28 mouse cellular contexts compared by ENCODE assay signal in the genomic region with DNA sequence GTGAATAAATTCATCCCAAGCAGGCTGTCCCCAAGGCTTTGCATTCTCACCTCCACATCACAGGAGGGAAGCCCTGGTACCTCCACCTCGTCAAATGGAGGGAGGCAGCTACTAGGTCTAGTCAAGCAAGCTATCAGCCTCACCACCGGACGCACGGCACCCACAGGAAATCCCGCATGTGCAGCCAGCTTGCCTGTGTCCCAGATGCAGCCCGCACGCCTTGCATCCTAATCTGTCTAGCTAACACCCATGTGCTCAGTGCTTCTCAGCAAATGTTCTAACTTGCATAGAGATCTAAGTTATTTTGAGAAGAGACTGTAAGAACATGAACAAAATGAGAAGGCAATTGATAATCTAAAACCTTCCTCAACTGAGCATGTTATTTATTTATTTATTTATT. TPM values are rescaled to one million over a fixed set of nuclear protein-coding genes. Genes with fewer than 3 reads are reported as not detected.
DNase-seq lines count a peak whose midpoint lies in the region; ATAC-seq lines count a peak whose summit lies in the region.
"Had no signal": no experiment of that assay in that cellular context is flagged by ENCODE, and none has a peak within 500 bp of the region (broad histone marks: within the 10 kb centered on the region; RNA-seq: fewer than 3 reads in every experiment).

No protein-coding gene starts in this region.

- H3K9ac ChIP-seq in forebrain, embryonic 11.5 days (ENCODE audit: low read length), result no peak overlapping the region
- H3K9ac ChIP-seq: forebrain, embryonic 13.5 days; hindbrain, embryonic 13.5 days; liver, embryonic 14.5 days; lung, embryonic 14.5 days; midbrain, embryonic 12.5 days; neural tube, embryonic 13.5 days had no signal

- H3K4me2 ChIP-seq in forebrain, embryonic 11.5 days (ENCODE audit: low read depth, low read length, severe bottlenecking), result no peak overlapping the region
- H3K4me2 ChIP-seq: forebrain, embryonic 13.5 days; heart, embryonic 11.5 days; hindbrain, embryonic 13.5 days; lung, embryonic 14.5 days; midbrain, embryonic 12.5 days; neural tube, embryonic 13.5 days had no signal

- no peak for DNase-seq in frontal cortex, postnatal 25 days (ENCODE audit: low spot score in 2 of 2)
- DNase-seq in right cerebral cortex, postnatal 14 days, result peak; percentile 46
- no peak for DNase-seq in right cerebral cortex, postnatal 25 days
- peak; percentile 19 for DNase-seq in naive thymus-derived CD4-positive, alpha-beta T cell, adult 2 months (ENCODE audit: low read depth)
- DNase-seq in forebrain, embryonic 11.5 days (ENCODE audit: low spot score), result no peak
- DNase-seq in adrenal gland, postnatal 14 days, result no peak
- DNase-seq: adrenal gland, postnatal 10 days; cerebellum, adult 11-12 months; cerebellum, postnatal 10 days; gastrocnemius, postnatal 25 days; heart, postnatal 36 days; kidney, adult 9 months; kidney, postnatal 10 days; layer of hippocampus, postnatal 36 days; liver; lung, embryonic 14.5 days; lung, postnatal 14 days had no signal

- peak; percentile 65; the same call in 1 of the 2 replicates for ATAC-seq in frontal cortex, adult (ENCODE audit: low TSS enrichment)
- ATAC-seq in forebrain, embryonic 11.5 days (replicated peaks; ENCODE audit: low FRiP score), result no peak
- ATAC-seq: forebrain, embryonic 13.5 days; intestine, embryonic 16.5 days had no signal

- no peak overlapping the region for H3K4me3 ChIP-seq in forebrain, embryonic 11.5 days (ENCODE audit: low read depth, low read length)
- H3K4me3 ChIP-seq: erythroblast, embryonic 14.5 days; forebrain, embryonic 13.5 days; hindbrain, embryonic 13.5 days; midbrain, embryonic 12.5 days; myocyte; neural tube, embryonic 13.5 days had no signal

- no peaks in the 10 kb centered on the region for H3K9me3 ChIP-seq in forebrain, embryonic 11.5 days (ENCODE audit: control insufficient read depth, low read length)
- H3K9me3 ChIP-seq: forebrain, embryonic 13.5 days; G1E; hindbrain, embryonic 13.5 days; midbrain, embryonic 12.5 days; neural tube, embryonic 13.5 days had no signal

- no peaks in the 10 kb centered on the region for H3K4me1 ChIP-seq in forebrain, embryonic 11.5 days (replicated peaks; ENCODE audit: control insufficient read depth, insufficient read depth, low read length)
- H3K4me1 ChIP-seq: hindbrain, embryonic 13.5 days; midbrain, embryonic 12.5 days; neural tube, embryonic 13.5 days had no signal

- no peaks in the 10 kb centered on the region for H3K36me3 ChIP-seq in forebrain, embryonic 11.5 days (ENCODE audit: control insufficient read depth, insufficient read depth, low read length)
- H3K36me3 ChIP-seq: G1E; hindbrain, embryonic 13.5 days; midbrain, embryonic 12.5 days; neural tube, embryonic 13.5 days had no signal

- 92% methylated on average over 7 of the region's 7 CpGs for WGBS in forebrain, embryonic 11.5 days

- H3K27me3 ChIP-seq in forebrain, embryonic 11.5 days (ENCODE audit: control insufficient read depth, insufficient read depth, low read length), result no peaks in the 10 kb centered on the region
- H3K27me3 ChIP-seq: forebrain, embryonic 13.5 days; hindbrain, embryonic 13.5 days; midbrain, embryonic 12.5 days; neural tube, embryonic 13.5 days had no signal

- no peak overlapping the region for H3K27ac ChIP-seq in forebrain, embryonic 11.5 days (ENCODE audit: low read depth, low read length)
- H3K27ac ChIP-seq: forebrain, embryonic 13.5 days; hindbrain, embryonic 13.5 days; liver, embryonic 14.5 days; midbrain, embryonic 12.5 days; neural tube, embryonic 13.5 days had no signal

RNA-seq across cellular contexts. Expression of gene Iqcg, which starts 29.7 kb away (rescaled TPM):
- 4.2 and 5.3 TPM in 2 replicates for polyA plus RNA-seq in forebrain, embryonic 11.5 days (2014; fragmentation: Nextera tagmentation; extraction: Ambion mirVana)
- total RNA-seq in adrenal gland, postnatal 14 days (2021), result 1.1 and 2.3 TPM in 2 replicates

RNA-seq across cellular contexts. Expression of gene Rpl35a, which starts 29.9 kb away (rescaled TPM):
- 746 and 852 TPM in 2 replicates for polyA plus RNA-seq in forebrain, embryonic 11.5 days (2014; fragmentation: Nextera tagmentation; extraction: Ambion mirVana)
- total RNA-seq in adrenal gland, postnatal 14 days (2021), result 526 and 608 TPM in 2 replicates

RNA-seq across cellular contexts. Expression of gene Lmln, which starts 36.0 kb away (rescaled TPM):
- 3.5 and 4.5 TPM in 2 replicates for polyA plus RNA-seq in forebrain, embryonic 11.5 days (2014; fragmentation: Nextera tagmentation; extraction: Ambion mirVana)
- 8.4 and 11.0 TPM in 2 replicates for total RNA-seq in adrenal gland, postnatal 14 days (2021)

Comparison
In these comparisons a context has a peak if more than half of its experiments do, and no peak if none do; other contexts are left out.
1. DNase-seq: peak in right cerebral cortex, postnatal 14 days (single experiment) and naive thymus-derived CD4-positive, alpha-beta T cell, adult 2 months (single experiment); none in frontal cortex, postnatal 25 days (0 of 2), right cerebral cortex, postnatal 25 days (single experiment), forebrain, embryonic 11.5 days (single experiment) and adrenal gland, postnatal 14 days (single experiment).